Mouse (Mus musculus): ENCODE results near the gene Gtf2a1.

- TF ChIP-seq CTCF (IDR thresholded peaks at IDR 0.05; ENCODE audit: control insufficient read depth, insufficient read depth, insufficient replicate concordance, low read depth, low read length) (no peak), POLR2A (IDR thresholded peaks at IDR 0.05; ENCODE audit: control insufficient read depth, low read depth, low read length) (no peak)
These were observed 429 bp upstream of the Gtf2a1 start for GRCm38 (mm10) chr12:91590716-91591115.

Measured in testis, adult 2 months (tissue).